Mouse (Mus musculus): ENCODE measurements around the gene Zfp768.

The Zfp768 gene

GRCm38 (mm10) chr7:127297586-127298193 lies 47.7 kb downstream of the Zfp768 start:
- in situ Hi-C loops (cut with MboI), result no loop called here

GRCm38 (mm10) chr7:127296786-127297555 lies 48.4 kb downstream of the Zfp768 start:
- in situ Hi-C loops (cut with MboI), result no loop called here

- in situ Hi-C loops (cut with MboI), result no loop called here
These were observed 49.3 kb downstream of the Zfp768 start, which contains the start of gene Itgal for GRCm38 (mm10) chr7:127296098-127296497. Gene Itgal (plus strand): TSS chr7:127296260.

All from mature B cell (primary cell).